Mouse (Mus musculus) ovary, adult 18-20 months (tissue): ENCODE measurements around the gene Rbm41.
A peak's percentile ranks its signal among the peaks of the same experiment; 100 is the strongest.

Source experiments
- DNase-seq: peaks from one replicate; pipeline ENCODE4 v3.0.0; 2022; ENCODE audit warnings: low spot score, mixed read lengths

The Rbm41 gene

DNA sequence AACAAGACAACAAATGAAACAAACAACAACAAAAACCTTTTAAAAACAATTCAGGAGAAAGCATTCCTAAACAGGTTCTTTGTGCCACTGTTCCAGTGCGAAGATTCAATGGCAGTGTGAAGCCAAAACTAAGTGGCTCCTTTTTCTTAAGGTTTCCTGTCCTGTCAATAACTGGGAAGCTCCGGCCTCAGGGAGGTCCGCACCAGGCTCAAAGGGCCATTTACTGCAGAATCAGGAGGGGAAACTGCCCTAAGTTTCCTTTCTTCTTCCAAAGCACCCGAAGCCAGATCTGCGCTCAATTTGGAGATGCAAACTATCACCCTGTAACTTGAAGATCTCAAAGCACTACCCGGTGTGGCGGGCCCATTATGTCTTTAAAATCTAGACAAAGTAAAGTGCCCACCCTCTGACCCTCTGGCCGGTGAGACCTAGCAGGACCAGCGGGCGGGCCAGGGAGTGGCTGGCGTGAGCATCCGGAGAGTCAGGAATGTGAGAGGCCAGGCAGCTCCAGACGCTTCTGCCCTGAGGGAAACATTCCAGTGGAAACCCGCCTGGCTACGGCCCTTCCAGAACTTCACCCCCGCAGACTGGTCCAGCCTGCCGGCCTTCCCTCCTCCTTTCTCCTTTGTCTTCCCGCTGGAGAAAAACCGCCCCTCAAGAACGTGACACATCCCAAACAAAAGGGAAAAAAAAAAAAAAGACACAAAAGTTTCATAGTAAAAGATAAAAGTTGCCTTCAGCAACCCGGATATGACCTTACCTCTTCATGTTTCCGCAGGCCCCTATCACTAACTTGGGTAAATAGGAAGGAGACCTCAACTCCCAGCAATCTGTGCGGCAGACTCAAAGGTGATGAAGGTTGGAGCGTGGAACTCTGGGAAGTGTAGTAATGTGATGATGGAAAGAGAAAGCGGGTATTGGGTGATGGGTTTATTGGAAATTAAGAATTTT is at the start of gene Rbm41:
Gene Rbm41, minus strand, starts transcription at position 856 of the 951 bp plus-strand sequence.
- peak; percentile 8 for DNase-seq

GRCm38 (mm10) chrX:139998691-139999065 is 283 bp upstream of the Rbm41 start:
- no peak for DNase-seq

- no peak for DNase-seq
Observed at GRCm38 (mm10) chrX:139982115-139982514, 16.3 kb downstream of the Rbm41 start.

GRCm38 (mm10) chrX:139933507-139933906 is 64.9 kb downstream of the Rbm41 start:
- no peak for DNase-seq

DNA sequence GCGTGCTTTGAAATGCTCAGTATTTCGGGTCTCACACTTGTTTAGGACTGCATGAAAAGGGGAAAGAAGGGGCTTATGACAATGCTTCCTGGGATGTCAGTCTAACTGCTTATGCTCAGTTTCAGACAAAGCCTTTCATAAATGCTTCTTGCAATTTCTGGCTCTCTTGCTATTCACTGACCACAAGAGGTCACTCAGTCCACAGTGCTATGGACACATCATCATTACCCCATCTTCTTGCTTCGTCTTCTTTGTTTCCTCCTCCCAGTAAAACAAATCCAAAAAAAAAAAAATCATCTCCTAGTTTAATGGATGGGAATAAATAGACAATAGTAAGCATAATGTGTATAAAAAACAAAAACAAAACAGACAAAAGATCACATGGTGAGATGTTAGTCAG is 65.9 kb downstream of the Rbm41 start:
- DNase-seq, result no peak

- no peak for DNase-seq
Observed at GRCm38 (mm10) chrX:139920572-139920971, 77.8 kb downstream of the Rbm41 start.

DNA sequence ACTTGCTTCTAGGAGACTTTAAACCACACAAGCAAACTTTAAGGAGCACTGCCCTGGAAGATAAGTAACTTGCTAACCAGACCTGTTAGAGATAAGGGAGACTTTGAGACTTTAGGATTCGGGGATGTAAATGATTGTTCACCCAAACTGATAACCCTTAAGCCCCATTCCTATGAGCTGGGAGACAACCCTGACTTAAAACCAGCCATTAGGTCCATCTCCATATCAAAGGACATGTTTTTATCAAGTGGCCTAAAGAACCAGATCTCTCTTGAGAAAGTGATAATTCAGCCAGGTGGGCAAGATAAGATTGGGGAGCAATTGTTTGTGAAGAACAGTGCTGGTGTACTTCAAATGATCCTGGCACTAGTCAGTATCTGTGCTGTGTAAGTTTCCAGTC is 107.0 kb downstream of the Rbm41 start:
- no peak for DNase-seq

GRCm38 (mm10) chrX:139883221-139883620 is 115.2 kb downstream of the Rbm41 start:
- no peak for DNase-seq

DNA sequence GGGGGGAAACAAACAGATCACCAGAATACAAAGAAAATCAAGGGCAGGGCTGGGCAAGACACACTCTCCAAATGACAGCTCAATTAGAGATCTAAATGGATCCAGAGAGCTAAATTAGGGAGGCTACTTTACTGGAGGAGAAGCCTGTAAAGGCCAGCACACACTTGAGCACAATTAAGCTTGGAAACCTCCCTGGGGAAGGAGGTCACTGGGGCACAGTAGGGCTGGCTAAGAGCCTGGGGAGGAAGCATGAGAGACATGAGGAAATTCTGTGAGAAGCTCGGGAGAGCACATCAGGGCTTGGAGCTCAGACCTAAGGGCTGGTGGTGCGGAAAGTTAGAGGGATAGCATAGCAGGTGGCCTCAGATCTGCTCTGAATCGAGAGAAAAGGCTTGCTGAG is 120.5 kb downstream of the Rbm41 start:
- no peak for DNase-seq

DNA sequence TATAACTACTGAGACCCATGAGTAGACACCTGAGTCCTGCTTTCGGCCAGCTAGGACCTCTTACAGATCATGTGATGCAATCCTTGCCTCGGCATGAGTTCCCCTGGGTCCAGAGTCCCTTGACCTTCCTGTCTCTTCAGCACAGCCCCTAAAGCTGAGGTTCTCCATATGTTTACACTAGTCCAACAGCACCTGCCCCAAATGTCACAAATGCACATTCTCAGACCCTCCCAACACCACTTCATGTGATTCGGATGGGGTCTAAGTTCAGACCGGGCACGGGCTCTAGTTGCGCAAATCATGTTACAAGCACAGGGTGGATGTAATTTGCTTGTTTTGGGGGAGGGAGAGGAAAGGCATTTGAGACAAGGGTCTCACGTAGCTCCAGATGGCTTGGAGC is 121.3 kb downstream of the Rbm41 start:
- DNase-seq, result no peak

DNA sequence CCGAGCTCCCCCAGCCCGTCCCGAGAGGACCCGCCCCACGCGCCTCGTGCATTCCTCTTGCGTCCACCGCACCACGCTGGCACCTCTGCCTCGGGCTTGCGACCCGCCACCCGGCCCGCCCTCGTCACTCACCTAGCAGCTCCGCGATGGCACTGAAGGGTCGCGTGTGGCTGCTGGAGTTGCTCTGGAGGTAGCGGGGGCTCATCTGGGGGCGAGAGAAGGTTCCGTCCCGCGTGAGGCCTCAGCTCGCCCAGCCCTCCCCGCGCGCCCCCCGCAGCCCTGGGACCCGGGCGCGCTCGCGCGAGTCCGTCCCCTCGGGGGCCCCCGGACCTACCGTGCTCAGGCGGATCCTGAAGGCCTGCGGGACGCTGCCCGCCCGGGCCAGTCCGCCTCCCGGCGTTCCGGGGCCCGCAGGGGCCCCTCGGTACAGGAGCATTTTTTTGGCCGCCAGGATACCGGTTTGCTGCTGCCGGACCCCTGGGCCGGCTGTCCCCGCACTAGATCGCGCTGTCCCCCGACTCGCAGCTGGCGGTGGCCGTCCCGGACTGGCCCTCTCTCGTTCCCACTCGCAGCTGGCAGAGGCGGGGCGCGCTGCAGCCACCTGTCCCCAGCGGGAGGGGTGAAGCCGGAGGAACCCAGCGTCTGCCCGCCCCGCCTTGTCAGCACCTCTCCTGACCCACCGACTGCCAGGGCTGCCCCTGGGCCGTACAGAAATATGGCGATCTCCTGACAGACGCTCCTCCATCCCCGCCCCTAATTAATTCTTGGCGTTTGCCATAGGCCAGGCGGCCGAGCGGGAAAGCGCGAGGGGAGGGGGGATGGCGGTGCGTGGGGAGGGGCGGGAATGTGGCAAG is 127.2 kb downstream of the Rbm41 start, which contains the start of gene Morc4:
Gene Morc4, minus strand, starts transcription at position 740 of the 854 bp plus-strand sequence.
- DNase-seq, result peak; percentile 40

DNA sequence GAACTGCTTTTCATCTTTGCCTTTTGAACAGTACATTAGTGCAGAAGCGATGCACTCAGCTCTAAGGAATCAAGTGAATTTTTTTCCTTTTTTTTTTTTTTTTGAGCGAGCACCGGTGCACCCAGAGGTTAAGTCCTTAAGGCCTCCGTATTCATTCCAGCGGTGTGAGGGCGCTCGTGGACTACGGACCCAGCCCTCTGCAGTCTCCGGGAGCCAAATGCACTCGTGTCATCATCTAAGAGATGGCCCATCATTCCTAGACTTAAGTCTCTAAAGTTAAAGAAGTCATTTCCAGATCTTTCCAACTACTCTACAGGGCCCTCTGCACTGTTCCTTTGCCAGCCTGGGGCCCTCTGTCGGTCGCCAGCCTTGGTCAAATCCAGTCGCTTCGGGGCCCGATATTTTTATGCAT is 128.1 kb downstream of the Rbm41 start:
- no peak for DNase-seq

GRCm38 (mm10) chrX:139859402-139859801 is 139.0 kb downstream of the Rbm41 start:
- no peak for DNase-seq

GRCm38 (mm10) chrX:139854795-139855194 is 143.6 kb downstream of the Rbm41 start:
- DNase-seq, result no peak

DNA sequence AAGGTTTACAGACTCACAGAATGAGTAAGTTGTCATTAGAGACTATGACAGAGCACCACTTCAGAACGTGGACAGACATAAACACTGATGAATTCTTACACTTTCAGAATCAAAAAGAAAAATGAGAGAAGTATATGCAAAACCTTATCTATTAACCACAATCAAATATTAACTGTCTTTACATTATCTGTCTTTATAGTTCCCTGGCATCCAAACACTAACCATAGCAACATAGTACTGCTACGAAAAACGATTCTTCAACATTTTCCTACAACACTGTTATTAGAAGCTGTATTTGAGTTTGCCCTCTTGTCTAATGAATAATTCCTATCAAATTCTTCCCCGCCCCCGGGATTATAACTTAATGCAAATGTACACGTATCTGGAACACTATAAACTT is 157.3 kb downstream of the Rbm41 start:
- DNase-seq, result no peak
